In genomic region chr6:146190006-146190405, GRCm38 (mm10) we compare ENCODE assay signal across 13 mouse cellular contexts.
DNase-seq lines count a peak whose midpoint lies in the region; ATAC-seq and TF ChIP-seq lines count a peak whose summit lies in the region.
"Had no signal": no experiment of that assay in that cellular context is flagged by ENCODE, and none has a peak within 500 bp of the region (broad histone marks: within the 10 kb centered on the region; RNA-seq: fewer than 3 reads in every experiment).

No protein-coding gene starts in this region.

- no peak overlapping the region for H3K4me2 ChIP-seq in forebrain, embryonic 14.5 days (ENCODE audit: low read length)
- no peak overlapping the region for H3K4me2 ChIP-seq in forebrain, embryonic 16.5 days (ENCODE audit: low read length)
- H3K4me2 ChIP-seq in limb, embryonic 11.5 days (ENCODE audit: low read depth, severe bottlenecking): peak overlapping the region; percentile 30; the same call in 1 of the 2 replicates
- H3K4me2 ChIP-seq: embryonic facial prominence, embryonic 15.5 days; forebrain, embryonic 15.5 days had no signal

- DNase-seq in forebrain, embryonic 14.5 days (ENCODE audit: low spot score): peak; percentile 17
- DNase-seq in kidney, postnatal 4 days: peak; percentile 69 to 75
- no peak for DNase-seq in kidney, postnatal 25 days
- peak; percentile 52 for DNase-seq in brain, embryonic 14.5 days (ENCODE audit: low read depth)
- peak; percentile 75 for DNase-seq in limb, embryonic 11.5 days (ENCODE audit: low spot score)
- DNase-seq in frontal cortex, postnatal 36 days (ENCODE audit: low spot score in 2 of 2): no peak
- no peak for DNase-seq in ovary, postnatal 14 days (ENCODE audit: low spot score)
- DNase-seq: adrenal gland, postnatal 36 days; cerebellum, adult 11-12 months had no signal

- H3K9me3 ChIP-seq in forebrain, embryonic 14.5 days (replicated peaks; ENCODE audit: control insufficient read depth, low read length): no peaks in the 10 kb centered on the region
- no peaks in the 10 kb centered on the region for H3K9me3 ChIP-seq in forebrain, embryonic 16.5 days (ENCODE audit: control insufficient read depth, low read length)
- H3K9me3 ChIP-seq in limb, embryonic 11.5 days (ENCODE audit: control insufficient read depth, low read length): no peaks in the 10 kb centered on the region
- H3K9me3 ChIP-seq: embryonic facial prominence, embryonic 15.5 days; forebrain, embryonic 15.5 days had no signal

- 88% methylated on average over 8 of the region's 8 CpGs for WGBS in forebrain, embryonic 14.5 days
- WGBS in forebrain, embryonic 16.5 days: 73% methylated on average over 8 of the region's 8 CpGs
- WGBS in limb, embryonic 11.5 days: 20% methylated on average over 8 of the region's 8 CpGs

- no peak for TF ChIP-seq CTCF in brain, embryonic 14.5 days (IDR thresholded peaks at IDR 0.05; ENCODE audit: borderline replicate concordance, extremely low read depth, insufficient read depth, insufficient read length)

- no peak for ATAC-seq in forebrain, embryonic 14.5 days
- no peak for ATAC-seq in forebrain, embryonic 16.5 days
- peak; percentile 73 for ATAC-seq in limb, embryonic 11.5 days (ENCODE audit: insufficient number of reproducible peaks, low FRiP score, low TSS enrichment, low read depth)
- ATAC-seq: forebrain, embryonic 15.5 days had no signal

- H3K4me3 ChIP-seq in forebrain, embryonic 14.5 days (ENCODE audit: low read depth, low read length): no peak overlapping the region
- no peak overlapping the region for H3K4me3 ChIP-seq in forebrain, embryonic 16.5 days (replicated peaks; ENCODE audit: low read length)
- H3K4me3 ChIP-seq in limb, embryonic 11.5 days (ENCODE audit: low read depth, low read length): no peak overlapping the region
- H3K4me3 ChIP-seq: embryonic facial prominence, embryonic 15.5 days; forebrain, embryonic 15.5 days; myocyte had no signal

- TF ChIP-seq POLR2A in brain, embryonic 14.5 days (IDR thresholded peaks at IDR 0.05; ENCODE audit: borderline replicate concordance, extremely low read depth, insufficient read depth, insufficient read length, poor library complexity, severe bottlenecking): no peak

- no peaks in the 10 kb centered on the region for H3K36me3 ChIP-seq in forebrain, embryonic 14.5 days (ENCODE audit: control insufficient read depth, insufficient read depth, low read length)
- no peaks in the 10 kb centered on the region for H3K36me3 ChIP-seq in forebrain, embryonic 16.5 days (ENCODE audit: control insufficient read depth, insufficient read depth)
- H3K36me3 ChIP-seq in limb, embryonic 11.5 days (ENCODE audit: control insufficient read depth, insufficient read depth, low read length): no peaks in the 10 kb centered on the region
- H3K36me3 ChIP-seq: forebrain, embryonic 15.5 days had no signal

- no peak overlapping the region for H3K9ac ChIP-seq in forebrain, embryonic 14.5 days (ENCODE audit: low read length)
- H3K9ac ChIP-seq in forebrain, embryonic 16.5 days (replicated peaks; ENCODE audit: low read depth, low read length): no peak overlapping the region
- no peak overlapping the region for H3K9ac ChIP-seq in limb, embryonic 11.5 days (ENCODE audit: low read length)
- H3K9ac ChIP-seq: embryonic facial prominence, embryonic 15.5 days; forebrain, embryonic 15.5 days had no signal

- no peaks in the 10 kb centered on the region for H3K27me3 ChIP-seq in forebrain, embryonic 14.5 days (replicated peaks; ENCODE audit: control insufficient read depth, insufficient read depth, low read length)
- no peaks in the 10 kb centered on the region for H3K27me3 ChIP-seq in forebrain, embryonic 16.5 days (replicated peaks; ENCODE audit: control insufficient read depth, insufficient read depth, low read length)
- no peaks in the 10 kb centered on the region for H3K27me3 ChIP-seq in limb, embryonic 11.5 days (ENCODE audit: control insufficient read depth, insufficient read depth, low read length)
- H3K27me3 ChIP-seq: embryonic facial prominence, embryonic 15.5 days; forebrain, embryonic 15.5 days had no signal

- no peak overlapping the region for H3K27ac ChIP-seq in forebrain, embryonic 14.5 days (ENCODE audit: low read depth, low read length)
- H3K27ac ChIP-seq in forebrain, embryonic 16.5 days (ENCODE audit: low read length): no peak overlapping the region
- H3K27ac ChIP-seq in limb, embryonic 11.5 days (replicated peaks; ENCODE audit: low read depth, low read length): no peak overlapping the region
- H3K27ac ChIP-seq: embryonic facial prominence, embryonic 15.5 days; forebrain, embryonic 15.5 days had no signal

- H3K4me1 ChIP-seq in forebrain, embryonic 14.5 days (ENCODE audit: control insufficient read depth, insufficient read depth, low read length): no peaks in the 10 kb centered on the region
- no peaks in the 10 kb centered on the region for H3K4me1 ChIP-seq in forebrain, embryonic 16.5 days (replicated peaks; ENCODE audit: control insufficient read depth, insufficient read depth, low read length)
- 0 out of 2 replicates have a peak, but pooled peaks cover 2% of the 10 kb centered on the region for H3K4me1 ChIP-seq in limb, embryonic 11.5 days (ENCODE audit: control insufficient read depth, insufficient read depth, low read length)
- H3K4me1 ChIP-seq: embryonic facial prominence, embryonic 15.5 days; forebrain, embryonic 15.5 days had no signal

Comparison
In these comparisons a context has a peak if more than half of its experiments do, and no peak if none do; other contexts are left out.
1. DNase-seq: peak in forebrain, embryonic 14.5 days (single experiment), kidney, postnatal 4 days (2 of 2), brain, embryonic 14.5 days (single experiment) and limb, embryonic 11.5 days (single experiment); none in kidney, postnatal 25 days (0 of 2), frontal cortex, postnatal 36 days (0 of 2) and ovary, postnatal 14 days (single experiment).